In genomic region chr1:36487111-36487510, GRCm38 (mm10) we compare ENCODE assay signal across 18 mouse cellular contexts. TPM values are rescaled to one million over a fixed set of nuclear protein-coding genes. Genes with fewer than 3 reads are reported as not detected.
"Had no signal": no experiment of that assay in that cellular context is flagged by ENCODE, and none has a peak within 500 bp of the region (broad histone marks: within the 10 kb centered on the region; RNA-seq: fewer than 3 reads in every experiment).

No protein-coding gene starts in this region.

- ATAC-seq: midbrain, embryonic 13.5 days had no signal

- H3K27ac ChIP-seq: liver, embryonic 14.5 days; midbrain, embryonic 13.5 days; neural tube, embryonic 12.5 days had no signal

- DNase-seq: lung, adult 18-20 months; lung, embryonic 14.5 days; lung, postnatal 10 days; lung, postnatal 4 days; right cerebral cortex, adult 18-20 months; right cerebral cortex, postnatal 25 days; right cerebral cortex, postnatal 4 days; spleen, adult 18-20 months; thymus, adult 18-20 months; thymus, postnatal 14 days; thymus, postnatal 36 days had no signal

- H3K4me2 ChIP-seq: lung, embryonic 14.5 days; midbrain, embryonic 13.5 days; neural tube, embryonic 12.5 days had no signal

- H3K9me3 ChIP-seq: midbrain, embryonic 13.5 days; neural tube, embryonic 12.5 days had no signal

- H3K4me1 ChIP-seq: neural tube, embryonic 12.5 days had no signal

- H3K27me3 ChIP-seq: midbrain, embryonic 13.5 days; neural tube, embryonic 12.5 days had no signal

- H3K9ac ChIP-seq: liver, embryonic 14.5 days; lung, embryonic 14.5 days; midbrain, embryonic 13.5 days; neural tube, embryonic 12.5 days had no signal

- H3K4me3 ChIP-seq: midbrain, embryonic 13.5 days; neural tube, embryonic 12.5 days had no signal

- H3K36me3 ChIP-seq: midbrain, embryonic 13.5 days; neural tube, embryonic 12.5 days had no signal

RNA-seq across cellular contexts. Expression of gene Gm42417, which starts 52.1 kb away (rescaled TPM):
- polyA plus RNA-seq: liver, embryonic 14.5 days; liver, embryonic 16.5 days; lung, embryonic 14.5 days; midbrain, embryonic 13.5 days; neural tube, embryonic 12.5 days; small intestine, adult 2 months; stomach, embryonic 14.5 days; stomach, embryonic 16.5 days had no signal
